Mouse (Mus musculus): ENCODE measurements at regions not wholly inside any gene's neighbourhood (a gene's known extent, or its start where the extent isn't known, plus 50 kb on each side); places are given as distances from the start of the nearest gene placed in this dataset.

- DNase-seq = no peak
Observed at GRCm38 (mm10) chr1:57665724-57666123, 108.2 kb upstream of the Spats2l start.

GRCm38 (mm10) chr1:57666179-57666693 lies 107.7 kb upstream of the Spats2l start:
- DNase-seq = no peak

DNA sequence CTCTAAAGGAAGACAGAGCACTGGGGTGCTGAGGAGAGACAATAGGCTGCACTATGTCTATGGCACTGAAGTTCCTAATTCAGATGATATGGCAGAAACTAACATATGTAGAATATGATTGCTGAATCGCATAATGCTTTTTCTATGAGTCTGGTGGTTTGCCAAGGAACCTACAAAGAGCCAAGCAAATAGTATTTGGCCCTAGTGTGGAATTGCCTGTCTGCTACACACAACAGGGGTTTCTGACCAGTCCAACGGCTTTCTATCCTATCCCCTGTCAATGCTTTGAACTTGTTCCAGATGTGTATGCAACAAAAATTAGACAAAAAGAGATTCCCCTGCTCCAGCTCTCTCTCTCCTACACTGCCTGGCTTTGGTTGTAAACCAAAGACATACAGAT lies 100.5 kb upstream of the Spats2l start:
- no peak for DNase-seq

- DNase-seq = no peak
Observed at GRCm38 (mm10) chr1:57673957-57674699, 99.8 kb upstream of the Spats2l start.

DNA sequence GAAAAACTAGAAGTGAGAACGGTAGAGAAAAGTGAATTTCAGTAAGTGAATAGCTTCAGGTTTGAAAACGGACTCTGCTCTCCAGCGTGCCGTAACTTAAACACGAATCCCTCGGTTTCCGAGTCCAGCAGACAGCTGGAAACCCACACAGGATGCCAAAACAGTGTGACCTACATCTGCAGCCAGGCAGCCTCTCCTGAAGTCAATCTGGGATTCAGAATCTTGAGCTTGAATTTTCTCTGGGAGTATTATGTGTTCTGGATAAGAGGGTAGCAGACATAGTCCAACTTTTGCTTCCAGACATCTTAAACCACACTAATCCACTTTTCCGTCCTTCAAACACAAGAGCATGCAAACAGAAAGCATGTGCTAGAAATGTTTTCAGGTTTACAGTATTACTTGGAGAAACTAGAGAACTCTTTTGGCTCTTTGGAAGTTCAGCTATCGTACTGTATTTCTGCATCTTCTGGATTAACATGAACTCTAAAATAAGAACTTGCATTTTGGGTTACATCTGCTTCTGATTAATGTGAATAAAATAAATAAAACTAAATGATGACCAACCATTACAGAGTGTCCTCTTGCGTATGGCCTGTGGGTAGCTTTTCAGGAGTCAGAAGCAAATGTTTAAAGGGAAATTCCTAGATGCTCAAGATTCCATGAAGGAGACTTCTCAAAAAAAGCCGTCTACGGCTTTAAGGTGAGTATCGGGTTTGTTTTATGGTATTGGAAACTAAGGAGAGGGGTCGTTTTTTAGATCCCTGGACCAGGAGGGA lies 89.4 kb upstream of the Spats2l start:
- no peak for DNase-seq

- DNase-seq = no peak
Observed at GRCm38 (mm10) chr1:57689253-57689652, 84.7 kb upstream of the Spats2l start.

- no peak for DNase-seq
Observed at GRCm38 (mm10) chr1:57707906-57708305, 66.1 kb upstream of the Spats2l start.

DNA sequence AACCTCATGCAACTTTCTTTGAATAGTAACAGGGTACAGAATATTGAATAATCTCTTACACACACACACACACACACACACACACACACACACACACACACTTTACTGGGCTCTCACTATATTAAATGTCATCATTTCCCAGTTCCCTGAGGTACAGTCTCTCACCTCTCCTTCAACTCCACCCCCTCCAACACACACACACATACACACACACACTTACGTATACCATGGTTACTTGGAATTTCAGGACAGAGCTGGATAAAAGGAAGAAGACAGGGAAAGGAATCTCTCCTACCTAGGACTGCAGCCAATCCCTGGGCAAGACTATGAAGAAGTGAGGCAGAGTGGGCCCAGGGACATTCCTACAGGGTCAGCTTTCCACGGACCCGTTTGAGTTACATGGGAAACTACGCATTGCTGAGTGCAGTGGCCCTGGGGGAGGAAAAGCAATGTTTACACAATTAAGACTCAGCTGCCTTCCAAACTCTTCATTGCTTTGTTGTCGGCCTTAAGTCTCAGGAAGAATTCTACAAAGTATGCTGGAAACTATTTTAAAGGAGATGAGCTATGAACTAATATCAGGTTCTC lies 61.0 kb upstream of the Spats2l start:
- DNase-seq = no peak

GRCm38 (mm10) chr1:57717139-57717800 lies 56.7 kb upstream of the Spats2l start:
- no peak for DNase-seq

DNA sequence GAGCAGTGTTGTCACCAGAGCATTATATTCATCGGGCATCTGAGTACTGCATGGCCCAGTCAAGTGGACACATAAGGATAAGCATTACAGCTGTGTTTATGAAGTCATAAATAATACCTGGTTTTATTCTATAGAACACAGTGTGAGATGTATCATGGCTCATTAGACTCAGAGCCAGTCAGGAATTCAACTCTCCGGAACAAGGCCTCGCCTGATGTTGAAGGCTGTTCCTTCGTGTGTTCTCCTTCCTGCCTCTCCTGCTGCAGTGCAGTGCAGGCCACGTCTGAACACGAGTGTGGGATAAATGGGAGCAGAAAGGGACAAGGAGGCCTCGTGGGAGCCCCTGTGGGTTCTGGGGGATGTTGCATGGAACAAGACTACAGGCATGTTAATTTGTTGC lies 55.6 kb upstream of the Spats2l start:
- DNase-seq = no peak

Measured in adrenal gland, postnatal 10 days (tissue).